Mouse (Mus musculus): ENCODE measurements around the gene Nmb. TPM values are rescaled to one million over a fixed set of nuclear protein-coding genes. Genes with fewer than 3 reads are reported as not detected.

Nmb gene
- polyA plus RNA-seq, 1 experiment from 2014 or later, result 6.1 TPM

GRCm38 (mm10) chr7:80894815-80895519, 9.9 kb downstream of the Nmb start:
- Histone ChIP-seq H3K4me1 (peaks cover under 1% of the 10 kb centered on the region), H3K9ac (no peak overlapping the region)

GRCm38 (mm10) chr7:80894196-80894595, 10.7 kb downstream of the Nmb start:
- Histone ChIP-seq H3K9me3 (no peaks in the 10 kb centered on the region), H3K4me3 (no peak overlapping the region), H3K4me2 (replicated peaks) (no peak overlapping the region), H3K27ac (no peak overlapping the region), H3K9ac (no peak overlapping the region), H3K36me3 (peaks cover 74% of the 10 kb centered on the region), H3K27me3 (no peaks in the 10 kb centered on the region), H3K4me1 (peaks cover 5% of the 10 kb centered on the region; the same call in 1 of the 2 replicates)
- WGBS, result 89% methylated on average over 7 of the region's 7 CpGs
- ATAC-seq (ENCODE audit: insufficient number of reproducible peaks, insufficient read depth, low FRiP score, low TSS enrichment), result no peak

More at GRCm38 (mm10) chr7:80894815-80895519, 9.9 kb downstream of the Nmb start:
- no peaks in the 10 kb centered on the region for H3K9me3 ChIP-seq
- 92% methylated on average over 14 of the region's 14 CpGs for WGBS
- H3K4me3 ChIP-seq, result no peak overlapping the region
- no peak for ATAC-seq (ENCODE audit: insufficient number of reproducible peaks, insufficient read depth, low FRiP score, low TSS enrichment)
- no peak overlapping the region for H3K27ac ChIP-seq
- H3K36me3 ChIP-seq, result peaks cover 73% of the 10 kb centered on the region
- no peak overlapping the region for H3K4me2 ChIP-seq (replicated peaks)
- no peaks in the 10 kb centered on the region for H3K27me3 ChIP-seq

- Histone ChIP-seq H3K36me3 (peaks cover 72% of the 10 kb centered on the region), H3K4me3 (no peak overlapping the region), H3K27me3 (no peaks in the 10 kb centered on the region), H3K27ac (no peak overlapping the region), H3K9me3 (no peaks in the 10 kb centered on the region), H3K9ac (no peak overlapping the region), H3K4me1 (peaks cover 10% of the 10 kb centered on the region; the same call in 1 of the 2 replicates), H3K4me2 (replicated peaks) (no peak overlapping the region)
- ATAC-seq (ENCODE audit: insufficient number of reproducible peaks, insufficient read depth, low FRiP score, low TSS enrichment), result no peak
- 81% methylated on average over 6 of the region's 6 CpGs for WGBS
These were observed 11.1 kb downstream of the Nmb start for GRCm38 (mm10) chr7:80893753-80894129.

GRCm38 (mm10) chr7:80893086-80893752, 11.7 kb downstream of the Nmb start:
- no peak overlapping the region for H3K9ac ChIP-seq
- no peak overlapping the region for H3K4me3 ChIP-seq
- H3K4me2 ChIP-seq (replicated peaks), result no peak overlapping the region
- H3K9me3 ChIP-seq, result no peaks in the 10 kb centered on the region
- no peak overlapping the region for H3K27ac ChIP-seq
- H3K36me3 ChIP-seq, result peaks cover 67% of the 10 kb centered on the region
- ATAC-seq (ENCODE audit: insufficient number of reproducible peaks, insufficient read depth, low FRiP score, low TSS enrichment), result no peak
- peaks cover 12% of the 10 kb centered on the region; the same call in 1 of the 2 replicates for H3K4me1 ChIP-seq
- 90% methylated on average over 15 of the region's 15 CpGs for WGBS
- no peaks in the 10 kb centered on the region for H3K27me3 ChIP-seq

- no peak overlapping the region for H3K4me2 ChIP-seq (replicated peaks)
- no peak for ATAC-seq (ENCODE audit: insufficient number of reproducible peaks, insufficient read depth, low FRiP score, low TSS enrichment)
- no peaks in the 10 kb centered on the region for H3K27me3 ChIP-seq
- no peaks in the 10 kb centered on the region for H3K9me3 ChIP-seq
- peaks cover 37% of the 10 kb centered on the region for H3K36me3 ChIP-seq
- 77% methylated on average over 13 of the region's 13 CpGs for WGBS
- H3K27ac ChIP-seq, result peak overlapping the region; percentile 69
- H3K9ac ChIP-seq, result no peak overlapping the region
- peaks cover 12% of the 10 kb centered on the region; the same call in 1 of the 2 replicates for H3K4me1 ChIP-seq
- no peak overlapping the region for H3K4me3 ChIP-seq
These were observed 15.0 kb downstream of the Nmb start for GRCm38 (mm10) chr7:80889841-80890241.

GRCm38 (mm10) chr7:80889021-80889511, 15.8 kb downstream of the Nmb start:
- Histone ChIP-seq H3K4me2 (replicated peaks) (peak overlapping the region; percentile 11; the same call in 1 of the 2 replicates), H3K4me3 (no peak overlapping the region), H3K9ac (no peak overlapping the region), H3K27ac (peak overlapping the region; percentile 69), H3K27me3 (no peaks in the 10 kb centered on the region), H3K36me3 (peaks cover 36% of the 10 kb centered on the region), H3K9me3 (no peaks in the 10 kb centered on the region), H3K4me1 (peaks cover 12% of the 10 kb centered on the region; the same call in 1 of the 2 replicates)
- 42% methylated on average over 9 of the region's 9 CpGs for WGBS
- peak; percentile 79; the same call in 1 of the 2 replicates for ATAC-seq (ENCODE audit: insufficient number of reproducible peaks, insufficient read depth, low FRiP score, low TSS enrichment)

- no peak overlapping the region for H3K4me3 ChIP-seq
- no peaks in the 10 kb centered on the region for H3K9me3 ChIP-seq
- WGBS, result 71% methylated on average over 7 of the region's 7 CpGs
- peak overlapping the region; percentile 69 for H3K27ac ChIP-seq
- H3K9ac ChIP-seq, result no peak overlapping the region
- ATAC-seq (ENCODE audit: insufficient number of reproducible peaks, insufficient read depth, low FRiP score, low TSS enrichment), result 0 out of 2 replicates have a peak, but pooled peaks have one; percentile 12
- H3K36me3 ChIP-seq, result peaks cover 33% of the 10 kb centered on the region
- peaks cover 12% of the 10 kb centered on the region; the same call in 1 of the 2 replicates for H3K4me1 ChIP-seq
- H3K4me2 ChIP-seq (replicated peaks), result no peak overlapping the region
- no peaks in the 10 kb centered on the region for H3K27me3 ChIP-seq
These were observed 16.3 kb downstream of the Nmb start for GRCm38 (mm10) chr7:80888595-80888994.

- H3K9me3 ChIP-seq, result no peaks in the 10 kb centered on the region
- H3K4me3 ChIP-seq, result no peak overlapping the region
- no peak overlapping the region for H3K4me2 ChIP-seq (replicated peaks)
- peaks cover 4% of the 10 kb centered on the region for H3K36me3 ChIP-seq
- no peak for ATAC-seq (ENCODE audit: insufficient number of reproducible peaks, insufficient read depth, low FRiP score, low TSS enrichment)
- H3K27me3 ChIP-seq, result no peaks in the 10 kb centered on the region
- no peak overlapping the region for H3K27ac ChIP-seq
- no peak overlapping the region for H3K9ac ChIP-seq
- WGBS, result 32% methylated on average over 1 of the region's 1 CpGs
- peaks cover 12% of the 10 kb centered on the region; the same call in 1 of the 2 replicates for H3K4me1 ChIP-seq
These were observed 19.2 kb downstream of the Nmb start for GRCm38 (mm10) chr7:80885666-80886065.

GRCm38 (mm10) chr7:80882830-80883505, 21.9 kb downstream of the Nmb start:
- H3K4me3 ChIP-seq, result no peak overlapping the region
- H3K9me3 ChIP-seq, result no peaks in the 10 kb centered on the region
- peaks cover 11% of the 10 kb centered on the region; the same call in 1 of the 2 replicates for H3K36me3 ChIP-seq
- H3K4me2 ChIP-seq (replicated peaks), result peak overlapping the region; percentile 38
- H3K27ac ChIP-seq, result no peak overlapping the region
- H3K27me3 ChIP-seq, result no peaks in the 10 kb centered on the region
- H3K9ac ChIP-seq, result no peak overlapping the region
- H3K4me1 ChIP-seq, result no peaks in the 10 kb centered on the region
- ATAC-seq (ENCODE audit: insufficient number of reproducible peaks, insufficient read depth, low FRiP score, low TSS enrichment), result peak; percentile 57; the same call in 1 of the 2 replicates
- 22% methylated on average over 14 of the region's 14 CpGs for WGBS

GRCm38 (mm10) chr7:80875727-80876126, 29.1 kb downstream of the Nmb start:
- no peak for ATAC-seq (ENCODE audit: insufficient number of reproducible peaks, insufficient read depth, low FRiP score, low TSS enrichment)
- Histone ChIP-seq H3K27ac (no peak overlapping the region), H3K4me3 (no peak overlapping the region), H3K36me3 (peaks cover 78% of the 10 kb centered on the region), H3K27me3 (0 out of 2 replicates have a peak, but pooled peaks cover 9% of the 10 kb centered on the region), H3K4me2 (replicated peaks) (no peak overlapping the region), H3K4me1 (no peaks in the 10 kb centered on the region), H3K9ac (no peak overlapping the region), H3K9me3 (no peaks in the 10 kb centered on the region)
- WGBS, result 35% methylated on average over 37 of the region's 37 CpGs

- Histone ChIP-seq H3K4me3 (no peak overlapping the region), H3K9ac (no peak overlapping the region), H3K4me2 (replicated peaks) (no peak overlapping the region), H3K36me3 (peaks cover 91% of the 10 kb centered on the region), H3K9me3 (no peaks in the 10 kb centered on the region), H3K4me1 (no peaks in the 10 kb centered on the region), H3K27me3 (0 out of 2 replicates have a peak, but pooled peaks cover 9% of the 10 kb centered on the region), H3K27ac (no peak overlapping the region)
- 90% methylated on average over 2 of the region's 2 CpGs for WGBS
- ATAC-seq (ENCODE audit: insufficient number of reproducible peaks, insufficient read depth, low FRiP score, low TSS enrichment), result no peak
These were observed 31.2 kb downstream of the Nmb start for GRCm38 (mm10) chr7:80873631-80874030.

Data from embryonic facial prominence, embryonic 12.5 days (tissue).